Mouse (Mus musculus) MEL (cell line): Measurements from ENCODE around the gene Ccl17. TPM values are rescaled to one million over a fixed set of nuclear protein-coding genes. Genes with fewer than 3 reads are reported as not detected.

Source experiments
- DNase-seq: peaks from one replicate; pipeline ENCODE4 v3.0.0; 2011; ENCODE audit warnings: low read depth, low spot score
- H3K27ac ChIP-seq: 2 replicates; pipeline ENCODE4 v1.5.1; 2012; ENCODE audit warnings: low read depth, mild to moderate bottlenecking, control low read depth, low read length, moderate library complexity; ENCODE audit not compliant: control insufficient read depth
- H3K27me3 ChIP-seq, 2 experiments: fragments of 150-350 bp in 1 of 2; sonication (generic) in 1 of 2; 2 replicates each; pipeline ENCODE4 v1.6.1; 2012; ENCODE audit warnings: low read length in 2 of 2, mild to moderate bottlenecking in 2 of 2, improper control_type of control experiment in 1 of 2, moderate library complexity in 1 of 2; ENCODE audit not compliant: insufficient read depth in 2 of 2, control insufficient read depth in 1 of 2
- H3K36me3 ChIP-seq, 2 experiments: 2 replicates each; pipeline ENCODE4 v1.6.1; 2012 to 2014; ENCODE audit warnings: low read length in 2 of 2, improper control_type of control experiment in 1 of 2, inconsistent platforms in 1 of 2, mild to moderate bottlenecking in 1 of 2; ENCODE audit not compliant: insufficient read depth in 2 of 2, control insufficient read depth in 1 of 2
- H3K4me1 ChIP-seq, 2 experiments: fragments of 150-350 bp in 1 of 2; sonication (generic) in 1 of 2; 2 replicates each; pipeline ENCODE4 v1.6.1; 2012; ENCODE audit warnings: low read length in 2 of 2, improper control_type of control experiment in 1 of 2, mild to moderate bottlenecking in 1 of 2; ENCODE audit not compliant: insufficient read depth in 2 of 2, control insufficient read depth in 1 of 2
- H3K4me3 ChIP-seq, 2 experiments: fragments of 150-350 bp in 1 of 2; sonication (generic) in 1 of 2; 2 replicates each; pipeline ENCODE4 v1.5.1; 2012; ENCODE audit warnings: low read depth in 2 of 2, low read length in 2 of 2, mild to moderate bottlenecking in 2 of 2, moderate library complexity in 2 of 2, control low read depth in 1 of 2, improper control_type of control experiment in 1 of 2; ENCODE audit not compliant: control insufficient read depth in 1 of 2, insufficient read depth in 1 of 2
- H3K79me2 ChIP-seq: 2 replicates; pipeline ENCODE4 v1.6.1; 2012; ENCODE audit warnings: mild to moderate bottlenecking, low read length, moderate library complexity; ENCODE audit not compliant: control insufficient read depth, poor library complexity, insufficient read depth
- H3K9ac ChIP-seq: 2 replicates; pipeline ENCODE4 v1.6.1; 2012; ENCODE audit warnings: low read depth, mild to moderate bottlenecking, control low read depth, low read length, moderate library complexity; ENCODE audit not compliant: control insufficient read depth, poor library complexity, severe bottlenecking
- H3K9me3 ChIP-seq: fragments of 150-350 bp; sonication (generic); replicated peaks from 2 replicates; pipeline ENCODE4 v1.6.1; 2012; ENCODE audit warnings: mild to moderate bottlenecking, low read length, improper control_type of control experiment, moderate library complexity; ENCODE audit not compliant: insufficient read depth
- BHLHE40 ChIP-seq: IDR thresholded peaks from 2 replicates; pipeline ENCODE4 v1.6.1; 2012; ENCODE audit warnings: low read depth, mild to moderate bottlenecking, inconsistent platforms, low read length, improper control_type of control experiment, borderline replicate concordance
- CHD1 ChIP-seq: IDR thresholded peaks from 2 replicates; pipeline ENCODE4 v1.6.1; 2012; ENCODE audit warnings: low read depth, mild to moderate bottlenecking, inconsistent platforms, low read length, improper control_type of control experiment
- ELF1 ChIP-seq: IDR thresholded peaks from 2 replicates; pipeline ENCODE4 v1.6.1; 2014; ENCODE audit warnings: low read depth, mild to moderate bottlenecking, inconsistent platforms, low read length, improper control_type of control experiment, moderate library complexity
- EP300 ChIP-seq, 2 experiments: IDR thresholded peaks; 2 replicates each; pipeline ENCODE4 v1.6.1; 2011; ENCODE audit warnings: improper control_type of control experiment in 2 of 2, low read length in 2 of 2, low read depth in 1 of 2, mild to moderate bottlenecking in 1 of 2
- MAFK ChIP-seq: IDR thresholded peaks from 2 replicates; pipeline ENCODE4 v1.6.1; 2011; ENCODE audit warnings: low read depth, mild to moderate bottlenecking, low read length, improper control_type of control experiment, borderline replicate concordance
- MYB ChIP-seq: IDR thresholded peaks from 2 replicates; pipeline ENCODE4 v1.6.1; 2011; ENCODE audit warnings: mild to moderate bottlenecking, low read depth, low read length, improper control_type of control experiment
- MYC ChIP-seq: IDR thresholded peaks from 2 replicates; pipeline ENCODE4 v1.6.1; 2011; ENCODE audit warnings: low read depth, mild to moderate bottlenecking, low read length, improper control_type of control experiment, moderate library complexity
- NELFE ChIP-seq: IDR thresholded peaks from 2 replicates; pipeline ENCODE4 v1.6.1; 2011; ENCODE audit warnings: low read depth, low read length, improper control_type of control experiment
- POLR2A ChIP-seq, 2 experiments: IDR thresholded peaks; 2 replicates each; pipeline ENCODE4 v1.6.1; 2011 to 2012; ENCODE audit warnings: low read length in 2 of 2, mild to moderate bottlenecking in 2 of 2, control low read depth in 1 of 2, improper control_type of control experiment in 1 of 2, low read depth in 1 of 2, moderate library complexity in 1 of 2; ENCODE audit not compliant: control insufficient read depth in 1 of 2, insufficient read depth in 1 of 2, poor library complexity in 1 of 2
- POLR2AphosphoS2 ChIP-seq: IDR thresholded peaks from 2 replicates; pipeline ENCODE4 v1.6.1; 2011; ENCODE audit warnings: low read length, improper control_type of control experiment
- SIN3A ChIP-seq: IDR thresholded peaks from 2 replicates; pipeline ENCODE4 v1.6.1; 2012; ENCODE audit warnings: low read length, improper control_type of control experiment, inconsistent platforms
- TBP ChIP-seq: IDR thresholded peaks from 2 replicates; pipeline ENCODE4 v1.8.0; 2011; ENCODE audit warnings: low read depth, low read length, improper control_type of control experiment
- USF1 ChIP-seq: IDR thresholded peaks from 2 replicates; pipeline ENCODE4 v1.6.1; 2014; ENCODE audit warnings: low read depth, mild to moderate bottlenecking, inconsistent platforms, low read length, improper control_type of control experiment, moderate library complexity
- ZC3H11A ChIP-seq: IDR thresholded peaks from 2 replicates; pipeline ENCODE4 v1.6.1; 2012; ENCODE audit warnings: low read depth, mild to moderate bottlenecking, inconsistent platforms, low read length, improper control_type of control experiment
- ZKSCAN1 ChIP-seq: IDR thresholded peaks from 2 replicates; pipeline ENCODE4 v1.6.1; 2012; ENCODE audit warnings: low read depth, mild to moderate bottlenecking, inconsistent platforms, low read length, improper control_type of control experiment, moderate library complexity
- ZNF384 ChIP-seq: IDR thresholded peaks from 2 replicates; pipeline ENCODE4 v1.6.1; 2012; ENCODE audit warnings: low read depth, mild to moderate bottlenecking, inconsistent platforms, low read length, improper control_type of control experiment
- polyA plus RNA-seq, 2 experiments: library from polyadenylated mRNA; stranded (reverse) in 1 of 2; unstranded in 1 of 2; fragments of >175 nt in 1 of 2; fragments of >200 nt in 1 of 2; gene quantifications; 2 replicates each; pipeline versions ENCODE4 v1.2.1 to v1.2.4; 2012; ENCODE audit warnings: low replicate concordance in 2 of 2, low read depth in 1 of 2; ENCODE audit not compliant: insufficient read length in 2 of 2, insufficient read depth in 1 of 2, missing spikeins in 1 of 2
- total RNA-seq: library from RNA; depleted of rRNA; stranded (reverse); fragments of 300-350 nt; gene quantifications from 2 replicates; pipeline ENCODE4 v1.2.3, GENCODE M21; 2012

The Ccl17 gene
- total and polyA plus RNA-seq, 3 experiments, result 0.43 TPM; not detected in 2

GRCm38 (mm10) chr8:94825170-94825569 is 14.9 kb downstream of the Ccl17 start:
- peaks cover 2 to 30% of the 10 kb centered on the region in 2 experiments; a peak in 3 of 4 replicates for H3K36me3 ChIP-seq
- no peaks in the 10 kb centered on the region for H3K27me3 ChIP-seq
- no peak for TF ChIP-seq TBP
- no peak for TF ChIP-seq MAFK
- TF ChIP-seq CHD1, result no peak
- TF ChIP-seq EP300 (IDR thresholded peaks at IDR 0.05; ENCODE audit: low read depth in 1 of 2, low read length in 2 of 2), result no peak
- no peak for TF ChIP-seq MYC
- no peak for TF ChIP-seq ELF1
- TF ChIP-seq POLR2A (IDR thresholded peaks at IDR 0.05; ENCODE audit: control insufficient read depth in 1 of 2, insufficient read depth in 1 of 2, low read depth in 1 of 2, low read length in 2 of 2, poor library complexity in 1 of 2), result no peak
- no peak for TF ChIP-seq ZNF384
- TF ChIP-seq NELFE, result no peak
- TF ChIP-seq ZC3H11A, result no peak
- no peak for TF ChIP-seq MYB
- TF ChIP-seq, all 39 proteins: peak for 0
- no peak for DNase-seq
- H3K9me3 ChIP-seq, result no peaks in the 10 kb centered on the region
- H3K4me1 ChIP-seq, result no peaks in the 10 kb centered on the region
- H3K27ac ChIP-seq, result peak overlapping the region; percentile 29; the same call in 1 of the 2 replicates
- H3K9ac ChIP-seq, result no peak overlapping the region
- H3K4me3 ChIP-seq, result no peak overlapping the region
- no peaks in the 10 kb centered on the region for H3K79me2 ChIP-seq

- no peak for DNase-seq
- Histone ChIP-seq H3K27ac (no peak overlapping the region), H3K9ac (no peak overlapping the region), H3K4me1 (no peaks in the 10 kb centered on the region), H3K36me3 (peaks cover 2 to 32% of the 10 kb centered on the region in 2 experiments; a peak in 3 of 4 replicates), H3K4me3 (no peak overlapping the region), H3K79me2 (no peaks in the 10 kb centered on the region), H3K27me3 (no peaks in the 10 kb centered on the region), H3K9me3 (no peaks in the 10 kb centered on the region)
- TF ChIP-seq NELFE (no peak), BHLHE40 (no peak), CHD1 (no peak), ZNF384 (no peak), ZKSCAN1 (no peak), POLR2AphosphoS2 (no peak), SIN3A (no peak), USF1 (no peak)
Measured at GRCm38 (mm10) chr8:94826210-94826609, 16.0 kb downstream of the Ccl17 start.
